Mouse (Mus musculus) stomach, embryonic 16.5 days (tissue): ENCODE data around the gene Tmem171. TPM values are rescaled to one million over a fixed set of nuclear protein-coding genes. Genes with fewer than 3 reads are reported as not detected.
A peak's percentile ranks its signal among the peaks of the same experiment; 100 is the strongest.

Experiments used
- ATAC-seq: fragments of 200-750 bp; cut with Nextera tagmentation; 2 replicates; pipeline ENCODE4 v1.8.0; 2017; ENCODE audit warnings: moderate number of reproducible peaks, moderate TSS enrichment; ENCODE audit not compliant: insufficient read depth, low FRiP score
- H3K27ac ChIP-seq: fragments of 300-500 bp; sonication (generic); 2 replicates; pipeline ENCODE4 v1.5.1; 2014; ENCODE audit warnings: low read length
- H3K27me3 ChIP-seq: fragments of 300-500 bp; sonication (generic); 2 replicates; pipeline ENCODE4 v1.6.1; 2014; ENCODE audit warnings: low read length, control low read depth, mixed read lengths; ENCODE audit not compliant: control insufficient read depth, insufficient read depth
- H3K36me3 ChIP-seq: fragments of 300-500 bp; sonication (generic); 2 replicates; pipeline ENCODE4 v1.6.1; 2014; ENCODE audit warnings: low read length; ENCODE audit not compliant: control insufficient read depth, insufficient read depth
- H3K4me1 ChIP-seq: fragments of 300-500 bp; sonication (generic); 2 replicates; pipeline ENCODE4 v1.6.1; 2014; ENCODE audit warnings: low read length, control low read depth, mixed read lengths; ENCODE audit not compliant: control insufficient read depth, insufficient read depth
- H3K4me2 ChIP-seq: fragments of 300-500 bp; sonication (generic); 2 replicates; pipeline ENCODE4 v1.6.1; 2014; ENCODE audit warnings: low read depth, low read length, mixed read lengths
- H3K4me3 ChIP-seq: fragments of 300-500 bp; sonication (generic); replicated peaks from 2 replicates; pipeline ENCODE4 v1.5.1; 2014; ENCODE audit warnings: mild to moderate bottlenecking, low read length
- H3K9ac ChIP-seq: fragments of 300-500 bp; sonication (generic); 2 replicates; pipeline ENCODE4 v1.6.1; 2014; ENCODE audit warnings: low read length
- H3K9me3 ChIP-seq: fragments of 300-500 bp; sonication (generic); replicated peaks from 2 replicates; pipeline ENCODE4 v1.6.1; 2016; ENCODE audit warnings: low read length, control low read depth; ENCODE audit not compliant: control insufficient read depth
- WGBS: fragments of 180-500 bp; shearing (Covaris S2); extraction: QIAGEN DNeasy Blood & Tissue Kit; methylation state at CpG from one replicate; pipeline ENCODE4 v1.1.7; 2014; 5-methylcytosine and 5-hydroxymethylcytosine counted together
- polyA plus RNA-seq: library from polyadenylated mRNA; unstranded; fragments of >200 nt; fragmentation: Nextera tagmentation; extraction: Ambion mirVana; gene quantifications from 2 replicates; pipeline ENCODE4 v1.2.1, GENCODE M21; 2015

The Tmem171 gene
- polyA plus RNA-seq, 1 experiment from 2014 or later: 6.7 TPM

DNA sequence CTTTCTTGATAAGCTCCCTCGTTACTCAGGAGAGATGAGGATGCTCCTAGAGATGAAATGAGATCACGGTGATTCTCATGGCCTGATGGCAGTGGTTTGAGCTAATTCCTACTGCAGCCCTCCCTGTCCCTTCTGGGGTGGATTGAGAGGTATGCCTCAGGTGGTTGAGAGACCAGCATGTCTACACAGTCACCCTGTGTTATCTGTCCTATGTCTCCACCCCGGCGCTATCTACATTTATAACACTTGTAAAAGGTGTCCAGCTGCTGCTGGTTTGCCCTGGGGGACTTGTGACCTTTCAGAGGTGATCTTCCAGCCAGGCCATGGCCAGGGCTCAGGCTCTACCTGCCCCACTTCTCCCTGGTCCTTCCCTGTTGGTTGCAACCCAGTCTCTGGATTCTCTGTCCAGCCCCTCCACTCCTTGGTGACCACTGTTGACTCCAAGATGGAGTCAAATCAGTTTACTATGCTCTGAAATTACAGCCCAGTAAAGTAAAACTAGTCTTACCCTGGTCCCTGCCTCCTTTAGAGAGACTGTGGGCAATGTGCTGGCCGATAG, 5.4 kb upstream of the Tmem171 start:
- Histone ChIP-seq H3K4me1 (peaks cover 15% of the 10 kb centered on the region), H3K9me3 (no peaks in the 10 kb centered on the region), H3K4me2 (no peak overlapping the region; the same call in 1 of the 2 replicates), H3K9ac (no peak overlapping the region), H3K4me3 (no peak overlapping the region), H3K36me3 (no peaks in the 10 kb centered on the region), H3K27me3 (0 out of 2 replicates have a peak, but pooled peaks cover 3% of the 10 kb centered on the region), H3K27ac (peak overlapping the region; percentile 87)
- no peak for ATAC-seq
- 57% methylated on average over 5 of the region's 5 CpGs for WGBS

DNA sequence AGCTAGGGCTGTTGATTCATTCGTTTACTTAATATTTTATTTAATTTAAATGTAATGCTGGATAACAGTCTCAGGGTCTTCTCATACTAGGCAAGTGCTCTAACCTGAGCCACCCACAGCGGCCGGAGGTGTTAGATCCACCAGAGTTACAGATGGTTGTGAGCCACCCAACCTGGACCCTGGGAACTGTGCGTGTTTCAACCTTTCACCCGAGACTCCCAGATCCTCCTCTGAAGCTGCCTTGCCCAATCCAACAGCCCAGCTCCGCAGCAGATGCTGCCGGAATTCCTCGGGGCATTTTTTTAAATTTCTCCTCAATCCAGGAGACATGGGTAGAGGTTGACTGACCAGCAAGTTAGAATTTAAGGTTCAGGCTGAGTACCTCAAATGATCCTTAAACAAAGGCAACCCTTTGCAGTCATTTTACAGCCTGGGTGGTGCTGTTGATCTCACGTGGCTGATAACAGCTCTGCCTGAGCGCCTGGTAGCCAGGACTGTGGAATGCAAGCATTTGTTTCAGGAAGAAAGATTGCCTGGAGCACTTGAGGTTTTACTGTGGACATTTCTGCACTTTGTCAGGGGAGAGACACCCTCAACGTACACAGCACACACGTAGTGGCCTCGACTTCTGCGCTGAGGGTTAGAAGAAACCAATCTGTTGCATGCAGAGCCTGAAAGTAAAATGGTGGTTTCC, 4.6 kb upstream of the Tmem171 start:
- Histone ChIP-seq H3K9ac (0 out of 2 replicates have a peak overlapping the region, but pooled peaks have one; percentile 3), H3K4me1 (peaks cover 15% of the 10 kb centered on the region), H3K36me3 (no peaks in the 10 kb centered on the region), H3K9me3 (no peaks in the 10 kb centered on the region), H3K4me3 (no peak overlapping the region), H3K4me2 (no peak overlapping the region), H3K27me3 (peaks cover 8% of the 10 kb centered on the region; the same call in 1 of the 2 replicates), H3K27ac (peak overlapping the region; percentile 87)
- peak; percentile 65; the same call in 1 of the 2 replicates for ATAC-seq
- WGBS: 36% methylated on average over 14 of the region's 14 CpGs

DNA sequence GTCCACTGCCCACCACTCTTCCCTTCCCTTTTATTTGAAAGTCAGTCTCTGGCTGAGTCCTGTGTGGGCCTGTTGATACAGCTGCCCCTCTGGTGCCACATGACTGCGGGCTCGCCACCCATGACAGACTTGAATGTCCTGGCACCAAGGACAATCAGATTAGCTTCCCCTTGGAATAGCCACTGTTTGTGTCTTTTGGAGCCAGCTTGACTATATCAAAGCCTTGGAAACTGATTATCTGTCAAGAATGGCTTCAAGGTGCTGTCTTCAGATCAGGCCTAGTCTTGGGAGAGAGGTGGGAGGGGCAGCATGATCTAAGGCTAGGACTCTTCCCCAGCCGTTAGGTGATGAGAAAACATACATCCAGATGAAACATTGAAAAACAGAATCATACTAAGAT, 2.1 kb upstream of the Tmem171 start:
- 92% methylated on average over 3 of the region's 3 CpGs for WGBS
- peaks cover 5% of the 10 kb centered on the region; the same call in 1 of the 2 replicates for H3K27me3 ChIP-seq
- H3K4me1 ChIP-seq: peaks cover 15% of the 10 kb centered on the region
- no peak overlapping the region for H3K27ac ChIP-seq
- H3K36me3 ChIP-seq: no peaks in the 10 kb centered on the region
- no peaks in the 10 kb centered on the region for H3K9me3 ChIP-seq
- no peak overlapping the region for H3K4me3 ChIP-seq
- ATAC-seq: no peak
- no peak overlapping the region for H3K4me2 ChIP-seq
- no peak overlapping the region for H3K9ac ChIP-seq

DNA sequence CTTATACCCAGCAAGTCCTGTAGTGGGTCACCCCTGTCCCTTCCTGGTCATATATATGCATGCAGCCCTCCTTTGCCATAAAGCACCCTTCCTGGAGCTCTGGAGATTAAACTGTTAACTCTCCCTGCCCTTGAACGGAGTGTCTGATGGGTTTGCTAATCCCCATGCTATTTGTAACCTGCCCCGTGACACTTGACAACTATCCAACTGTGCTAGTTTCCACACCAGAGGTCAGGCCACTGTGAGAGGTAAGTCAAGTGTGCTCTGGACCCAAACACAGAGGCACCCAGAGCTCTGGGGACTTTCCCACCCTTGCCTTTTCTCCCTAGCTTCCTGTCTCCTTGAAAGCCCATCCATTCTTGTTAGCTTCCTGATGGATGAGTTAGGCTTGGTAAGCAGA, 912 bp upstream of the Tmem171 start:
- Histone ChIP-seq H3K4me2 (peak overlapping the region; percentile 58), H3K36me3 (no peaks in the 10 kb centered on the region), H3K27me3 (peaks cover 5% of the 10 kb centered on the region; the same call in 1 of the 2 replicates), H3K9me3 (no peaks in the 10 kb centered on the region), H3K9ac (peak overlapping the region; percentile 67), H3K4me3 (peak overlapping the region; percentile 41; the same call in 1 of the 2 replicates), H3K4me1 (peaks cover 11% of the 10 kb centered on the region), H3K27ac (no peak overlapping the region)
- ATAC-seq: no peak
- 31% methylated on average over 2 of the region's 2 CpGs for WGBS

DNA sequence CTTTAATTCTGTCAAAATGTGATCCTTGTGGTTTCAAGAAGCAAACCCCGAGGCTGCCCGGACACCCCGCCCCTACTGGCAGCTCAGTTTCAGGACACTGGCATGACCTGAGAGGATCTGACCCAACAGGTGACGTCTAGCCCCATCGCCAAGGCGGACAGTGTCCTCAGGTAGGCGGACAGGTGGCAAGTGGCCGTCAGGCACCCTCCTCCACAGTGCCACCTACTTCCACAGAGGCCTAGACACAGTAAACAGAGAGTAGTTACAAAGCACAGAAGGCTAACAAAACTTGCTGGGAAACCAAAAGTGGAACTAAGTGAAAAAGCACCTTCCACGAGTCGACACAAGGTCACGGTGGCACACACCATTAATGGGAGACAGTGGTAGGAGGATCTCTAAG, 1.3 kb downstream of the Tmem171 start:
- 81% methylated on average over 11 of the region's 11 CpGs for WGBS
- Histone ChIP-seq H3K36me3 (no peaks in the 10 kb centered on the region), H3K4me1 (peaks cover 9% of the 10 kb centered on the region; the same call in 1 of the 2 replicates), H3K4me2 (peak overlapping the region; percentile 58; the same call in 1 of the 2 replicates), H3K9ac (no peak overlapping the region), H3K27me3 (peaks cover 5% of the 10 kb centered on the region; the same call in 1 of the 2 replicates), H3K9me3 (no peaks in the 10 kb centered on the region), H3K4me3 (no peak overlapping the region; the same call in 1 of the 2 replicates), H3K27ac (no peak overlapping the region)
- ATAC-seq: no peak

DNA sequence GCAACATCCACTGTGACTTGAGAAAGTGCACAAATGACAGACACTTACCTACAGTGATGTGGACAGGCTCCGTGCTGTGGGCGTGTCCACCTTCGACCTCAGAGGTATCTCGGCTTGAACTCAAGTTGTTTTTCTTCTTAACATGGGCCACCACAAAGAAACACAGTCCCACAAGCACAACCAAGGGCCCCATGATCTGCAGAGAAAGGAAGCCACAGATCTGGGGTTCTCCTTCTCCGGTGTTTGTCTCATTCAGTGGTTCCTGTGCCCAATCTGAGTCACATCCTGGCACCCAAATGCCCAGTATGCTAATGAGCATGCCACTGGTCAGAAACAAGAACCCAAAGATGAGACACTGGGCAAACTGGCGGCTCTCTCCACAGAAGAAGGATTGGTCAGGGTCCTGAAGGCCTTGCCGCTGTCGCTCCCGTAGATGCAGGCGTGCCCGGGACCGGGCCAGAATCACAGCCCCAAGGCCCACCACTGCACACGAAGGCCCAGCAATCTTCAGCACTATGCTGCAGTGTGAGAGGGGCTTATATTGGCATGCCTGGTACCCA, 2.6 kb downstream of the Tmem171 start:
- Histone ChIP-seq H3K27ac (no peak overlapping the region), H3K4me2 (no peak overlapping the region)

DNA sequence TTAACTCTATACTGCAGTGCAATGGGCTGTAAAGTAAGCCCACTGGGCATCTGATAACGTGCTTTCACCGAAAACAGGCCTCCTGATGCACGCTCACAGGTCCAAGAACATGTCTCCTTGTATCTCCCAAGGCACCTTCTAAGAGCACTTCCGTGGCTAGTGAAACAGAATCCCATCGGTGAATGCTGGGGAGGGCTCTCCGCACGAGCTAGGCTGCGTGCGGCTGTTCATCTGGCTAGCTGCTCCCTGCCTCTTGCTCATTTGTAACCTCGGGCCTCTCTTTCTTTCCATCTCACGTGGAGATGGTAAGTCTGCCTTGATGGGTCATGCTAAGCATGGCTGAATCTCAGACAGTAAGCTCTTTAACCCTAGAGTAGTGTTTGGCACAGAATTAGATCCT, 3.7 kb downstream of the Tmem171 start:
- Histone ChIP-seq H3K27me3 (peaks cover 5% of the 10 kb centered on the region; the same call in 1 of the 2 replicates), H3K27ac (no peak overlapping the region), H3K4me2 (no peak overlapping the region), H3K36me3 (no peaks in the 10 kb centered on the region), H3K4me3 (no peak overlapping the region), H3K9ac (no peak overlapping the region), H3K4me1 (peaks cover 9% of the 10 kb centered on the region; the same call in 1 of the 2 replicates), H3K9me3 (no peaks in the 10 kb centered on the region)
- no peak for ATAC-seq
- 89% methylated on average over 11 of the region's 11 CpGs for WGBS

More for the DNA sequence above, 2.6 kb downstream of the Tmem171 start:
- Histone ChIP-seq H3K9ac (no peak overlapping the region), H3K4me1 (peaks cover 9% of the 10 kb centered on the region; the same call in 1 of the 2 replicates), H3K36me3 (no peaks in the 10 kb centered on the region), H3K9me3 (no peaks in the 10 kb centered on the region), H3K4me3 (no peak overlapping the region), H3K27me3 (peaks cover 5% of the 10 kb centered on the region; the same call in 1 of the 2 replicates)
- 88% methylated on average over 13 of the region's 13 CpGs for WGBS
- no peak for ATAC-seq

DNA sequence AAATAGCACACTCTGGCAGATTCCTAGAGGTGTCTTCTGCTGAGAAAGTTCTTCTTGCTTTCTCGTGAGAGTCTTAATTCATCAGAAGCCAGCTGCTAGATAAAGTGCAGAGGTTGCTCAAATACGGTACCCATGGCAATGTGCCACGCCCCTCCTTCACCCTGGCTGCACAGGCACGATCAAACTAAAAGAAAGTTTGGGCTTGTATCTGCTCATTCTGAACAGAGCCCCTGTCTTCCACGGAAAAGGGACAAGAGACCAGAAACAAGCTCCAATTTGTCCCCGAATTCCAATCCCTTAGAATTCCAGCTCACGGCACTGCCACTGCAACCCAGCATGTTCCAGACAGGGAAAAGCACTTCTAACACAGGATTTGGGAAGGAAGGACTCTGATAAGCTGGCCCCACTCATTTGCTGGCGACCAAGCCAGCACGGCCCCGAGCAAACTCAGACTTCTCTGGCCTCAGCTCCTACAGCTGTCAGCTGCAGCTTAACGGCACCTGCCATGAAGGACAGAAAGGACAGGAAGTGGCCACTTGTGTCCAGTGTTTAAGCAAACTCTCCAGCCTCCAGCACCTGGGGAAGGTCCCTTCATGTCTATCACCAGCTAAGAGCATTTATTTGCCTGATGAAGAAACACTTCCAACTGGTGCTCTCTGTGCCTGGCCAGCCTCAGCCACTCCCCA, 4.9 kb downstream of the Tmem171 start:
- peaks cover 7% of the 10 kb centered on the region; the same call in 1 of the 2 replicates for H3K4me1 ChIP-seq
- ATAC-seq: no peak
- H3K27ac ChIP-seq: peak overlapping the region; percentile 63
- H3K4me3 ChIP-seq: no peak overlapping the region; the same call in 1 of the 2 replicates
- H3K4me2 ChIP-seq: peak overlapping the region; percentile 40
- no peaks in the 10 kb centered on the region for H3K9me3 ChIP-seq
- peaks cover 5% of the 10 kb centered on the region; the same call in 1 of the 2 replicates for H3K27me3 ChIP-seq
- WGBS: 33% methylated on average over 11 of the region's 11 CpGs
- H3K36me3 ChIP-seq: no peaks in the 10 kb centered on the region
- H3K9ac ChIP-seq: peak overlapping the region; percentile 47; the same call in 1 of the 2 replicates
